Mouse (Mus musculus) G1E (cell line): Measurements from ENCODE around the gene Erich6.

Experiments used
- GATA2 ChIP-seq: IDR thresholded peaks from 2 replicates; pipeline ENCODE4 v1.6.1; 2012; ENCODE audit warnings: low read depth, low read length, inconsistent platforms, borderline replicate concordance
- POLR2AphosphoS5 ChIP-seq: IDR thresholded peaks from 2 replicates; pipeline ENCODE4 v1.6.1; 2012; ENCODE audit warnings: low read depth, low read length, inconsistent platforms; ENCODE audit not compliant: insufficient replicate concordance

- TF ChIP-seq GATA2: no peak
- no peak for TF ChIP-seq POLR2AphosphoS5
These were observed 14.2 kb downstream of the Erich6 start for GRCm38 (mm10) chr3:58622665-58623394.
